Mouse (Mus musculus) neural tube, embryonic 12.5 days (tissue): ENCODE data around the gene Sntb2. TPM values are rescaled to one million over a fixed set of nuclear protein-coding genes. Genes with fewer than 3 reads are reported as not detected.

Source experiments
- ATAC-seq: fragments of 200-750 bp; cut with Nextera tagmentation; 2 replicates; pipeline ENCODE4 v1.8.0; 2017; ENCODE audit warnings: low read depth, mild to moderate bottlenecking, moderate TSS enrichment, moderate library complexity; ENCODE audit not compliant: low FRiP score
- H3K27ac ChIP-seq: fragments of 300-500 bp; sonication (generic); 2 replicates; pipeline ENCODE4 v1.5.1; 2016
- H3K27me3 ChIP-seq: fragments of 300-500 bp; sonication (generic); replicated peaks from 2 replicates; pipeline ENCODE4 v1.6.1; 2016; ENCODE audit warnings: mild to moderate bottlenecking
- H3K36me3 ChIP-seq: fragments of 300-500 bp; sonication (generic); 2 replicates; pipeline ENCODE4 v1.6.1; 2016; ENCODE audit warnings: mild to moderate bottlenecking
- H3K4me1 ChIP-seq: fragments of 300-500 bp; sonication (generic); 2 replicates; pipeline ENCODE4 v1.6.1; 2016
- H3K4me2 ChIP-seq: fragments of 300-500 bp; sonication (generic); replicated peaks from 2 replicates; pipeline ENCODE4 v1.6.1; 2016; ENCODE audit warnings: mild to moderate bottlenecking
- H3K4me3 ChIP-seq: fragments of 300-500 bp; sonication (generic); 2 replicates; pipeline ENCODE4 v1.5.1; 2016
- H3K9ac ChIP-seq: fragments of 300-500 bp; sonication (generic); 2 replicates; pipeline ENCODE4 v1.6.1; 2016; ENCODE audit warnings: mild to moderate bottlenecking
- H3K9me3 ChIP-seq: fragments of 300-500 bp; sonication (generic); 2 replicates; pipeline ENCODE4 v1.6.1; 2016; ENCODE audit warnings: mild to moderate bottlenecking
- WGBS: fragments of 180-500 bp; shearing (Covaris S2); methylation state at CpG from one replicate; pipeline ENCODE4 v1.1.7; 2016; 5-methylcytosine and 5-hydroxymethylcytosine counted together
- polyA plus RNA-seq: library from polyadenylated mRNA; unstranded; fragments of >200 nt; fragmentation: Nextera tagmentation; extraction: Ambion mirVana; gene quantifications from 2 replicates; pipeline ENCODE4 v1.2.1, GENCODE M21; 2016

The Sntb2 gene
- 9.6 TPM in 2 replicates for polyA plus RNA-seq

- H3K9ac ChIP-seq, result peak within 1 kb of the TSS; percentile 89
- peak within 1 kb of the TSS; percentile 81 for H3K4me2 ChIP-seq
- no peaks in the 10 kb centered on the region for H3K36me3 ChIP-seq
- peaks cover 12% of the 10 kb centered on the region; the same call in 1 of the 2 replicates for H3K27me3 ChIP-seq
- no peaks in the 10 kb centered on the region for H3K9me3 ChIP-seq
- WGBS, result under 1% methylated on average over 41 of the region's 41 CpGs
- H3K27ac ChIP-seq, result peak within 1 kb of the TSS; percentile 72
- ATAC-seq, result peak; percentile 84
- H3K4me1 ChIP-seq, result peaks cover 18% of the 10 kb centered on the region
- peak within 1 kb of the TSS; percentile 88 for H3K4me3 ChIP-seq
Observed at GRCm38 (mm10) chr8:106935324-106935869, at the start of gene Sntb2. Sntb2 (plus strand) TSS chr8:106935750.

- Histone ChIP-seq H3K4me1 (peaks cover 8% of the 10 kb centered on the region; the same call in 1 of the 2 replicates), H3K36me3 (peaks cover 41% of the 10 kb centered on the region), H3K9ac (no peak overlapping the region), H3K4me2 (no peak overlapping the region), H3K27ac (no peak overlapping the region), H3K27me3 (no peaks in the 10 kb centered on the region), H3K9me3 (no peaks in the 10 kb centered on the region), H3K4me3 (no peak overlapping the region)
- 54% methylated on average over 5 of the region's 5 CpGs for WGBS
- ATAC-seq, result no peak
Observed at GRCm38 (mm10) chr8:106887336-106888189, 48.0 kb upstream of the Sntb2 start.

DNA sequence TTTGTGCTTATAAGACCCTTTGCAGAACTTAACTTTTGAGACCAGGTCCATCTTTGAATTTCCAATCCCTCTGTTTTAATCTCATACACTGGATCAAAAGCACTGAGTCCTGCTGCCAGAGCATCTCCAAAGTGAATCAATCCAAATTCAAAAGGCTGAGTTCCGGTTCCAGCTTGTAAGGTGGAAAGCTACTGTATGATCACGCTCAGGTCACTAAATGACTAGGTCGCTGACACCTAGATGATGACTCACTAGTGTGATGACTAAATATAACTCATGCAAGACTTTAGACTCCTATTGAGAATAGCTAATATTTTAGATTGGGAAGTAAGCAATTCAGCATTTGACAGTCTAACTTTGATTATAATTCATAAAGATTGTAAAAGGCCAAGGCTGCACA, 46.7 kb upstream of the Sntb2 start:
- Histone ChIP-seq H3K4me1 (peaks cover 8% of the 10 kb centered on the region; the same call in 1 of the 2 replicates), H3K4me3 (no peak overlapping the region), H3K36me3 (peaks cover 30% of the 10 kb centered on the region), H3K9ac (no peak overlapping the region), H3K27ac (no peak overlapping the region), H3K27me3 (no peaks in the 10 kb centered on the region), H3K9me3 (no peaks in the 10 kb centered on the region), H3K4me2 (no peak overlapping the region)
- WGBS, result 93% methylated on average over 3 of the region's 3 CpGs
- ATAC-seq, result no peak

- Histone ChIP-seq H3K27me3 (no peaks in the 10 kb centered on the region), H3K36me3 (peaks cover 7% of the 10 kb centered on the region), H3K4me2 (peak overlapping the region; percentile 76), H3K4me1 (peaks cover 14% of the 10 kb centered on the region; the same call in 1 of the 2 replicates), H3K9ac (peak overlapping the region; percentile 97), H3K9me3 (no peaks in the 10 kb centered on the region), H3K27ac (peak overlapping the region; percentile 79; the same call in 1 of the 2 replicates), H3K4me3 (peak overlapping the region; percentile 91)
- ATAC-seq, result peak; percentile 23; the same call in 1 of the 2 replicates
- WGBS, result 1% methylated on average over 15 of the region's 15 CpGs
Observed at GRCm38 (mm10) chr8:106892210-106892805, 43.2 kb upstream of the Sntb2 start.

DNA sequence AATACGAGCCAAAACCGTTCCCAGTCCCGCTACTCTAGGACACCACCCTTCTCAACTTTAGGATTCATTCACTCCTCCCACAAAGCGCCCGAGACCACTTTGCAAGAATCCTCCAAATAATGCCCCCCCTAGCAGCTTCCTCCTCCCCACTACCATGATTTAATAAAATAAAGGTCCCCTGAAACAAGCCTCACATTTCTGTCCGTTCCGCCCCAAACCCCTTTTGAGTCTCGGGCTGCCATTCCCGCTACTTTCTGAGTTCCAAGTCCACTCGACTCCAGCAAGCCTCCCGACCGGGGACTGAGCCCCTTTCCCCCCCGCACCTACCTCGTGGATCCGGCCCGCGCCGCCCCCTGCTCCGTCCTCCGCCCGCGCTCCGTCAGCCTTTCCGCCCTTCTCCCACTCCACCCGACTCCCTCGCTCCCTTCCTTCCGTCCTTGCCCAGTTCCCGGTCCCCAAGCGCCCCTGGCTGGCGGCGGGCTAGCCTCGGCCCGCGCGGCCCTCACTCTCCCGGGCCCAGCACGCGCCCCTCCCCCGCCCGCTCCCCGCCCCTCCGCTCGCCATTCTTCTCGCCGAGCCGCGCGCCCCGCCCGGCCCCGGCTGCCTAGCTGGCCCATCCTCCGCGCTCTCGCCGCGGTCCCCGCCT, 42.6 kb upstream of the Sntb2 start:
- peak; percentile 86 for ATAC-seq
- H3K4me1 ChIP-seq, result peaks cover 14% of the 10 kb centered on the region; the same call in 1 of the 2 replicates
- WGBS, result 1% methylated on average over 57 of the region's 57 CpGs

DNA sequence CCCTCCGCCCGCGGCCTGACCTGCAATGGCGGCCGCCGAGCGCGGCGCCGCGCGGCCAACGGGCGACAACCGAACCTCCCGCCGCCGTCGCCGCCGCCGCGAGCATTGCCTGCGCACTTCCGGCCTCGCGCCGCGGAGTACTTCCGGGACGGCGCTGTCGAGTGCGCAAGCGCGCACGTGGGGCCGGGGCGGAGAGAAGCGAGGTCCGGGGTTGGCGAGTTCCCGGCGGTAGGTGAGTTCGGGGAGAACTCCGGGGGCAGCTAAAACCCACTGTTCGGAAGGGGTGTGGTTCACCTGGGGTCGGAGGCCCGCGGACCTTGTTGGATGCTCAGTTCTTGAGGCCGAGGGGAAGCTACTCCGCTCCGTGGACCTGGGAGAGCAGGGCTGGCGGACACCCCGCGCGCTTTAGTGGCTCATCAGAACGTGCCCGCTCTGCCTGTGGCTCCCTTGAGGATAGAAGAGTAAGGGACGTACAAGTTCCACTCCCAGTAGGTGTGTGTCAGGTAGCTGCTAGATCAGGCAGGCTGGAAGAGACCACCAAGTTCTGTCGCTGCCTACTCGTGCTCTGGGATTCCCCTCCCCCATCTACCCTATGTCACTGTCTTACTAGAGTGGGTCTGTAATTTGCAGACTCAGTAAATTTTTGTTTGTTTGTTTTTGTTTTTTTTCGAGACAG, 41.9 kb upstream of the Sntb2 start, which contains the start of gene Utp4:
Gene Utp4, plus strand, starts transcription at position 156 of the 676 bp plus-strand sequence.
- Histone ChIP-seq H3K9me3 (no peaks in the 10 kb centered on the region), H3K27ac (peak within 1 kb of the TSS; percentile 79), H3K9ac (peak within 1 kb of the TSS; percentile 97), H3K27me3 (no peaks in the 10 kb centered on the region), H3K36me3 (peaks cover 20% of the 10 kb centered on the region), H3K4me3 (peak within 1 kb of the TSS; percentile 91), H3K4me2 (peak within 1 kb of the TSS; percentile 76), H3K4me1 (peaks cover 14% of the 10 kb centered on the region; the same call in 1 of the 2 replicates)
- ATAC-seq, result peak; percentile 95
- under 1% methylated on average over 63 of the region's 63 CpGs for WGBS

More for the DNA sequence above, 42.6 kb upstream of the Sntb2 start:
- Histone ChIP-seq H3K9ac (peak overlapping the region; percentile 97), H3K4me3 (peak overlapping the region; percentile 91), H3K27ac (peak overlapping the region; percentile 79), H3K4me2 (peak overlapping the region; percentile 76), H3K9me3 (no peaks in the 10 kb centered on the region), H3K27me3 (no peaks in the 10 kb centered on the region), H3K36me3 (peaks cover 13% of the 10 kb centered on the region)

GRCm38 (mm10) chr8:106899473-106899872, 36.1 kb upstream of the Sntb2 start:
- Histone ChIP-seq H3K4me2 (no peak overlapping the region), H3K4me3 (no peak overlapping the region), H3K4me1 (0 out of 2 replicates have a peak, but pooled peaks cover under 1% of the 10 kb centered on the region), H3K9me3 (no peaks in the 10 kb centered on the region), H3K36me3 (peaks cover 74% of the 10 kb centered on the region), H3K27ac (no peak overlapping the region), H3K27me3 (no peaks in the 10 kb centered on the region), H3K9ac (no peak overlapping the region)
- WGBS, result 84% methylated on average over 5 of the region's 5 CpGs
- ATAC-seq, result no peak

GRCm38 (mm10) chr8:106905727-106906480, 29.6 kb upstream of the Sntb2 start:
- H3K36me3 ChIP-seq, result peaks cover 84% of the 10 kb centered on the region
- no peaks in the 10 kb centered on the region for H3K4me1 ChIP-seq
- no peak overlapping the region for H3K9ac ChIP-seq
- no peak overlapping the region for H3K4me3 ChIP-seq
- no peaks in the 10 kb centered on the region for H3K27me3 ChIP-seq
- WGBS, result 93% methylated on average over 17 of the region's 17 CpGs
- no peaks in the 10 kb centered on the region for H3K9me3 ChIP-seq
- no peak overlapping the region for H3K27ac ChIP-seq
- no peak for ATAC-seq
- no peak overlapping the region for H3K4me2 ChIP-seq

GRCm38 (mm10) chr8:106906635-106907034, 28.9 kb upstream of the Sntb2 start:
- peaks cover 82% of the 10 kb centered on the region for H3K36me3 ChIP-seq

GRCm38 (mm10) chr8:106907450-106907849, 28.1 kb upstream of the Sntb2 start:
- Histone ChIP-seq H3K4me1 (no peaks in the 10 kb centered on the region), H3K9ac (no peak overlapping the region), H3K36me3 (peaks cover 81% of the 10 kb centered on the region), H3K4me3 (no peak overlapping the region), H3K27me3 (no peaks in the 10 kb centered on the region), H3K4me2 (no peak overlapping the region), H3K9me3 (no peaks in the 10 kb centered on the region), H3K27ac (no peak overlapping the region)
- ATAC-seq, result no peak
- 92% methylated on average over 6 of the region's 6 CpGs for WGBS

More at GRCm38 (mm10) chr8:106906635-106907034, 28.9 kb upstream of the Sntb2 start:
- Histone ChIP-seq H3K27ac (no peak overlapping the region), H3K9ac (no peak overlapping the region), H3K4me2 (no peak overlapping the region), H3K4me3 (no peak overlapping the region), H3K9me3 (no peaks in the 10 kb centered on the region), H3K4me1 (no peaks in the 10 kb centered on the region), H3K27me3 (no peaks in the 10 kb centered on the region)
- 96% methylated on average over 6 of the region's 6 CpGs for WGBS
- no peak for ATAC-seq

DNA sequence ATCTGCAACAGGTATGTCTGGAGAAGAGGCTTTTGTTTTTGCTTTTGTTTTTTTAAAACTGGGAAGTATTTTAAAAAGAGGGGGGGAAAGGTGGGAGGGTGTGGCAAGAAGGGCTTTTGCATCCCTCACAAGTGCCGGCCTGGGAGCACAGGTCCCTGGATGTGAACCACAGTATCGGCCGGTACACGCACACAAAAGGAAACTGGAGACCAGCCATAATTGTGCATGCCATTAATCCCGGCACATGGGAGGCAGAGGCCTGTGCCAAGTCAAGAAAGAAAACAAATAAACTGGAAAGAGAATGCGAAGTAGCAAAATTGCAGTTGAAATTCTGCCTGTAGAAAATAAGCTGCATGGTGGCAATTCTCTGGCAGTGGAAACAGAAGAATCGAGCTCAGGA, 27.3 kb upstream of the Sntb2 start:
- H3K36me3 ChIP-seq, result peaks cover 78% of the 10 kb centered on the region
- H3K9ac ChIP-seq, result no peak overlapping the region
- WGBS, result 94% methylated on average over 7 of the region's 7 CpGs
- H3K4me2 ChIP-seq, result no peak overlapping the region
- H3K27ac ChIP-seq, result no peak overlapping the region
- H3K27me3 ChIP-seq, result no peaks in the 10 kb centered on the region
- no peak for ATAC-seq
- no peaks in the 10 kb centered on the region for H3K4me1 ChIP-seq
- H3K9me3 ChIP-seq, result no peaks in the 10 kb centered on the region
- H3K4me3 ChIP-seq, result no peak overlapping the region
